Mouse (Mus musculus): ENCODE measurements around the gene Nr4a3. TPM values are rescaled to one million over a fixed set of nuclear protein-coding genes. Genes with fewer than 3 reads are reported as not detected.

Gene Nr4a3
- polyA plus RNA-seq (2015; fragmentation: Nextera tagmentation; extraction: Ambion mirVana): not detected in 2 replicates

GRCm38 (mm10) chr4:48044491-48045211 lies at the start of gene Nr4a3:
Gene Nr4a3, plus strand, starts transcription at chr4:48045153.
- Histone ChIP-seq H3K4me1 (replicated peaks) (peaks cover 53% of the 10 kb centered on the region), H3K36me3 (no peaks in the 10 kb centered on the region), H3K27ac (peak within 1 kb of the TSS; percentile 19; the same call in 1 of the 2 replicates), H3K4me3 (replicated peaks) (peak within 1 kb of the TSS; percentile 65), H3K4me2 (peak within 1 kb of the TSS; percentile 96), H3K27me3 (peaks cover 65% of the 10 kb centered on the region), H3K9me3 (replicated peaks) (no peaks in the 10 kb centered on the region), H3K9ac (peak within 1 kb of the TSS; percentile 79)
- peak; percentile 65 for DNase-seq
- ATAC-seq (ENCODE audit: low read depth): peak; percentile 76
- whole genome bisulfite sequencing (ENCODE audit: insufficient replicate concordance): 0% methylated on average over 49 of the region's 54 CpGs

GRCm38 (mm10) chr4:48002969-48003368 lies 42.0 kb upstream of the Nr4a3 start:
- 64% methylated on average over 4 of the region's 4 CpGs for WGBS (ENCODE audit: insufficient replicate concordance)
- Histone ChIP-seq H3K9ac (no peak overlapping the region), H3K4me3 (replicated peaks) (no peak overlapping the region), H3K4me1 (replicated peaks) (no peaks in the 10 kb centered on the region), H3K27ac (no peak overlapping the region), H3K36me3 (no peaks in the 10 kb centered on the region), H3K9me3 (replicated peaks) (no peaks in the 10 kb centered on the region), H3K4me2 (no peak overlapping the region), H3K27me3 (no peaks in the 10 kb centered on the region)
- DNase-seq: no peak
- no peak for ATAC-seq (ENCODE audit: low read depth)

GRCm38 (mm10) chr4:48003456-48003855 lies 41.5 kb upstream of the Nr4a3 start:
- WGBS (ENCODE audit: insufficient replicate concordance): 63% methylated on average over 3 of the region's 3 CpGs
- ATAC-seq (ENCODE audit: low read depth) (no peak), DNase-seq (no peak)
- H3K9ac ChIP-seq: no peak overlapping the region
- no peak overlapping the region for H3K4me2 ChIP-seq
- H3K27ac ChIP-seq: no peak overlapping the region
- H3K4me3 ChIP-seq (replicated peaks): no peak overlapping the region
- H3K9me3 ChIP-seq (replicated peaks): no peaks in the 10 kb centered on the region
- H3K36me3 ChIP-seq: no peaks in the 10 kb centered on the region
- H3K4me1 ChIP-seq (replicated peaks): no peaks in the 10 kb centered on the region
- no peaks in the 10 kb centered on the region for H3K27me3 ChIP-seq

GRCm38 (mm10) chr4:48006355-48006754 lies 38.6 kb upstream of the Nr4a3 start:
- no peak overlapping the region for H3K9ac ChIP-seq
- H3K9me3 ChIP-seq (replicated peaks): no peaks in the 10 kb centered on the region
- DNase-seq (no peak), ATAC-seq (ENCODE audit: low read depth) (no peak)
- no peak overlapping the region for H3K4me3 ChIP-seq (replicated peaks)
- H3K27me3 ChIP-seq: no peaks in the 10 kb centered on the region
- H3K36me3 ChIP-seq: no peaks in the 10 kb centered on the region
- H3K4me1 ChIP-seq (replicated peaks): no peaks in the 10 kb centered on the region
- 43% methylated on average over 3 of the region's 3 CpGs for WGBS (ENCODE audit: insufficient replicate concordance)
- H3K4me2 ChIP-seq: no peak overlapping the region
- H3K27ac ChIP-seq: no peak overlapping the region

- H3K4me2 ChIP-seq: no peak overlapping the region
- no peak for DNase-seq
- no peaks in the 10 kb centered on the region for H3K9me3 ChIP-seq (replicated peaks)
- H3K27ac ChIP-seq: no peak overlapping the region
- H3K9ac ChIP-seq: no peak overlapping the region
- WGBS (ENCODE audit: insufficient replicate concordance): 59% methylated on average over 3 of the region's 3 CpGs
- ATAC-seq (ENCODE audit: low read depth): no peak
- H3K36me3 ChIP-seq: no peaks in the 10 kb centered on the region
- H3K4me1 ChIP-seq (replicated peaks): no peaks in the 10 kb centered on the region
- no peak overlapping the region for H3K4me3 ChIP-seq (replicated peaks)
- no peaks in the 10 kb centered on the region for H3K27me3 ChIP-seq
Measured at GRCm38 (mm10) chr4:48012209-48012608, 32.7 kb upstream of the Nr4a3 start.

GRCm38 (mm10) chr4:48022966-48023365 lies 22.0 kb upstream of the Nr4a3 start:
- Histone ChIP-seq H3K9me3 (replicated peaks) (no peaks in the 10 kb centered on the region), H3K27me3 (no peaks in the 10 kb centered on the region), H3K4me2 (no peak overlapping the region), H3K27ac (no peak overlapping the region), H3K4me1 (replicated peaks) (no peaks in the 10 kb centered on the region), H3K4me3 (replicated peaks) (no peak overlapping the region), H3K9ac (no peak overlapping the region), H3K36me3 (no peaks in the 10 kb centered on the region)
- no peak for ATAC-seq (ENCODE audit: low read depth)
- WGBS (ENCODE audit: insufficient replicate concordance): 64% methylated on average over 3 of the region's 3 CpGs
- DNase-seq: no peak

- Histone ChIP-seq H3K9ac (no peak overlapping the region), H3K4me1 (replicated peaks) (no peaks in the 10 kb centered on the region), H3K27ac (no peak overlapping the region), H3K4me3 (replicated peaks) (no peak overlapping the region), H3K9me3 (replicated peaks) (no peaks in the 10 kb centered on the region), H3K27me3 (no peaks in the 10 kb centered on the region), H3K4me2 (no peak overlapping the region), H3K36me3 (no peaks in the 10 kb centered on the region)
- DNase-seq: no peak
- ATAC-seq (ENCODE audit: low read depth): no peak
- WGBS (ENCODE audit: insufficient replicate concordance): 67% methylated on average over 24 of the region's 24 CpGs
Measured at GRCm38 (mm10) chr4:48029652-48030051, 15.3 kb upstream of the Nr4a3 start.

GRCm38 (mm10) chr4:48034287-48034686 lies 10.7 kb upstream of the Nr4a3 start:
- no peaks in the 10 kb centered on the region for H3K27me3 ChIP-seq
- no peak for DNase-seq
- H3K9ac ChIP-seq: no peak overlapping the region
- H3K27ac ChIP-seq: no peak overlapping the region
- no peak overlapping the region for H3K4me3 ChIP-seq (replicated peaks)
- H3K36me3 ChIP-seq: no peaks in the 10 kb centered on the region
- H3K4me2 ChIP-seq: no peak overlapping the region
- no peaks in the 10 kb centered on the region for H3K9me3 ChIP-seq (replicated peaks)
- no peak for ATAC-seq (ENCODE audit: low read depth)
- 53% methylated on average over 9 of the region's 9 CpGs for WGBS (ENCODE audit: insufficient replicate concordance)
- no peaks in the 10 kb centered on the region for H3K4me1 ChIP-seq (replicated peaks)

GRCm38 (mm10) chr4:48037646-48038045 lies 7.3 kb upstream of the Nr4a3 start:
- no peaks in the 10 kb centered on the region for H3K36me3 ChIP-seq
- no peak overlapping the region for H3K9ac ChIP-seq
- ATAC-seq (ENCODE audit: low read depth) (no peak), DNase-seq (no peak)
- 0 out of 2 replicates have a peak, but pooled peaks cover 10% of the 10 kb centered on the region for H3K27me3 ChIP-seq
- H3K4me2 ChIP-seq: no peak overlapping the region
- no peak overlapping the region for H3K4me3 ChIP-seq (replicated peaks)
- no peak overlapping the region for H3K27ac ChIP-seq
- H3K9me3 ChIP-seq (replicated peaks): no peaks in the 10 kb centered on the region
- H3K4me1 ChIP-seq (replicated peaks): 0 out of 2 replicates have a peak, but pooled peaks cover 7% of the 10 kb centered on the region
- WGBS (ENCODE audit: insufficient replicate concordance): 67% methylated on average over 4 of the region's 4 CpGs

GRCm38 (mm10) chr4:48038847-48039246 lies 6.1 kb upstream of the Nr4a3 start:
- Histone ChIP-seq H3K36me3 (no peaks in the 10 kb centered on the region), H3K9ac (no peak overlapping the region), H3K9me3 (replicated peaks) (no peaks in the 10 kb centered on the region), H3K4me1 (replicated peaks) (peaks cover 7% of the 10 kb centered on the region; the same call in 1 of the 2 replicates), H3K27me3 (0 out of 2 replicates have a peak, but pooled peaks cover 10% of the 10 kb centered on the region), H3K4me3 (replicated peaks) (no peak overlapping the region), H3K4me2 (no peak overlapping the region), H3K27ac (no peak overlapping the region)
- DNase-seq (no peak), ATAC-seq (ENCODE audit: low read depth) (no peak)
- WGBS (ENCODE audit: insufficient replicate concordance): 71% methylated on average over 5 of the region's 5 CpGs

- H3K4me3 ChIP-seq (replicated peaks): no peak overlapping the region
- DNase-seq (no peak), ATAC-seq (ENCODE audit: low read depth) (no peak)
- peaks cover 16% of the 10 kb centered on the region for H3K4me1 ChIP-seq (replicated peaks)
- H3K9ac ChIP-seq: no peak overlapping the region
- peaks cover 16% of the 10 kb centered on the region for H3K27me3 ChIP-seq
- no peaks in the 10 kb centered on the region for H3K36me3 ChIP-seq
- 52% methylated on average over 7 of the region's 7 CpGs for WGBS (ENCODE audit: insufficient replicate concordance)
- no peak overlapping the region for H3K4me2 ChIP-seq
- H3K9me3 ChIP-seq (replicated peaks): no peaks in the 10 kb centered on the region
- H3K27ac ChIP-seq: no peak overlapping the region
Measured at GRCm38 (mm10) chr4:48039736-48040135, 5.2 kb upstream of the Nr4a3 start.

GRCm38 (mm10) chr4:48042466-48042785 lies 2.5 kb upstream of the Nr4a3 start:
- no peak for DNase-seq
- WGBS (ENCODE audit: insufficient replicate concordance): 0% methylated on average over 4 of the region's 4 CpGs
- Histone ChIP-seq H3K4me3 (replicated peaks) (peak overlapping the region; percentile 65), H3K9me3 (replicated peaks) (no peaks in the 10 kb centered on the region), H3K4me1 (replicated peaks) (peaks cover 42% of the 10 kb centered on the region), H3K27me3 (peaks cover 43% of the 10 kb centered on the region), H3K36me3 (no peaks in the 10 kb centered on the region), H3K9ac (peak overlapping the region; percentile 79), H3K4me2 (peak overlapping the region; percentile 96), H3K27ac (peak overlapping the region; percentile 76)
- ATAC-seq (ENCODE audit: low read depth): 0 out of 2 replicates have a peak, but pooled peaks have one; percentile 0
